Mouse (Mus musculus) neural tube, embryonic 13.5 days (tissue): ENCODE results near the gene Nr5a2. TPM values are rescaled to one million over a fixed set of nuclear protein-coding genes. Genes with fewer than 3 reads are reported as not detected.

ENCODE experiments used
- ATAC-seq: fragments of 200-750 bp; cut with Nextera tagmentation; 2 replicates; pipeline ENCODE4 v1.8.0; 2017; ENCODE audit warnings: low read depth, mild to moderate bottlenecking, moderate TSS enrichment, moderate library complexity
- H3K27ac ChIP-seq: fragments of 300-500 bp; sonication (generic); replicated peaks from 2 replicates; pipeline ENCODE4 v1.5.1; 2015; ENCODE audit warnings: moderate library complexity, mild to moderate bottlenecking, inconsistent platforms
- H3K27me3 ChIP-seq: fragments of 300-500 bp; sonication (generic); 2 replicates; pipeline ENCODE4 v1.6.1; 2015; ENCODE audit warnings: mild to moderate bottlenecking, inconsistent platforms
- H3K36me3 ChIP-seq: fragments of 300-500 bp; sonication (generic); 2 replicates; pipeline ENCODE4 v1.6.1; 2015; ENCODE audit warnings: mild to moderate bottlenecking, inconsistent platforms
- H3K4me1 ChIP-seq: fragments of 300-500 bp; sonication (generic); replicated peaks from 2 replicates; pipeline ENCODE4 v1.6.1; 2015; ENCODE audit warnings: inconsistent platforms
- H3K4me2 ChIP-seq: fragments of 300-500 bp; sonication (generic); 2 replicates; pipeline ENCODE4 v1.6.1; 2015; ENCODE audit warnings: inconsistent platforms, mild to moderate bottlenecking, moderate library complexity
- H3K4me3 ChIP-seq: fragments of 300-500 bp; sonication (generic); 2 replicates; pipeline ENCODE4 v1.5.1; 2015; ENCODE audit warnings: mild to moderate bottlenecking, inconsistent platforms
- H3K9ac ChIP-seq: fragments of 300-500 bp; sonication (generic); 2 replicates; pipeline ENCODE4 v1.6.1; 2015; ENCODE audit warnings: moderate library complexity, mild to moderate bottlenecking, inconsistent platforms
- H3K9me3 ChIP-seq: fragments of 300-500 bp; sonication (generic); 2 replicates; pipeline ENCODE4 v1.6.1; 2016; ENCODE audit warnings: inconsistent platforms
- WGBS: fragments of 180-500 bp; shearing (Covaris S2); methylation state at CpG from one replicate; pipeline ENCODE4 v1.1.7; 2015; 5-methylcytosine and 5-hydroxymethylcytosine counted together
- polyA plus RNA-seq: library from polyadenylated mRNA; unstranded; fragments of >200 nt; fragmentation: Nextera tagmentation; extraction: Ambion mirVana; gene quantifications from 2 replicates; pipeline ENCODE4 v1.2.1, GENCODE M21; 2015

Gene Nr5a2
- polyA plus RNA-seq, 1 experiment from 2014 or later, result 1.5 TPM

- Histone ChIP-seq H3K4me1 (no peaks in the 10 kb centered on the region), H3K36me3 (no peaks in the 10 kb centered on the region), H3K9me3 (no peaks in the 10 kb centered on the region), H3K27me3 (no peaks in the 10 kb centered on the region), H3K27ac (no peak overlapping the region), H3K4me3 (no peak overlapping the region), H3K4me2 (no peak overlapping the region), H3K9ac (no peak overlapping the region)
- ATAC-seq, result no peak
- 67% methylated on average over 9 of the region's 9 CpGs for WGBS
These were observed 32.8 kb downstream of the Nr5a2 start for GRCm38 (mm10) chr1:136927428-136927827.

- Histone ChIP-seq H3K4me2 (no peak overlapping the region), H3K4me3 (no peak overlapping the region), H3K4me1 (no peaks in the 10 kb centered on the region), H3K27ac (no peak overlapping the region), H3K9me3 (no peaks in the 10 kb centered on the region), H3K9ac (no peak overlapping the region), H3K36me3 (no peaks in the 10 kb centered on the region), H3K27me3 (no peaks in the 10 kb centered on the region)
- 24% methylated on average over 3 of the region's 3 CpGs for WGBS
- no peak for ATAC-seq
These were observed 34.2 kb downstream of the Nr5a2 start for GRCm38 (mm10) chr1:136926026-136926425.

- Histone ChIP-seq H3K36me3 (no peaks in the 10 kb centered on the region), H3K4me1 (no peaks in the 10 kb centered on the region)
- WGBS, result 80% methylated on average over 4 of the region's 4 CpGs
These were observed 40.2 kb downstream of the Nr5a2 start for GRCm38 (mm10) chr1:136920089-136920488.

GRCm38 (mm10) chr1:136918791-136919190 is 41.5 kb downstream of the Nr5a2 start:
- 76% methylated on average over 9 of the region's 9 CpGs for WGBS
- Histone ChIP-seq H3K9me3 (no peaks in the 10 kb centered on the region), H3K4me1 (no peaks in the 10 kb centered on the region), H3K27ac (no peak overlapping the region), H3K36me3 (no peaks in the 10 kb centered on the region), H3K4me3 (no peak overlapping the region), H3K4me2 (no peak overlapping the region), H3K9ac (no peak overlapping the region), H3K27me3 (no peaks in the 10 kb centered on the region)
- no peak for ATAC-seq

More at GRCm38 (mm10) chr1:136920089-136920488, 40.2 kb downstream of the Nr5a2 start:
- Histone ChIP-seq H3K9ac (no peak overlapping the region), H3K9me3 (no peaks in the 10 kb centered on the region), H3K4me3 (no peak overlapping the region), H3K27ac (no peak overlapping the region), H3K27me3 (no peaks in the 10 kb centered on the region), H3K4me2 (no peak overlapping the region)
- no peak for ATAC-seq

GRCm38 (mm10) chr1:136915438-136915837 is 44.8 kb downstream of the Nr5a2 start:
- WGBS, result 54% methylated on average over 11 of the region's 11 CpGs
- H3K27ac ChIP-seq, result no peak overlapping the region
- H3K36me3 ChIP-seq, result no peaks in the 10 kb centered on the region
- H3K27me3 ChIP-seq, result no peaks in the 10 kb centered on the region
- no peak for ATAC-seq
- no peaks in the 10 kb centered on the region for H3K9me3 ChIP-seq
- H3K4me2 ChIP-seq, result no peak overlapping the region
- no peaks in the 10 kb centered on the region for H3K4me1 ChIP-seq
- no peak overlapping the region for H3K9ac ChIP-seq
- H3K4me3 ChIP-seq, result no peak overlapping the region

- Histone ChIP-seq H3K4me1 (0 out of 2 replicates have a peak, but pooled peaks cover 4% of the 10 kb centered on the region), H3K4me2 (no peak overlapping the region), H3K4me3 (no peak overlapping the region), H3K27me3 (no peaks in the 10 kb centered on the region), H3K9ac (no peak overlapping the region), H3K9me3 (no peaks in the 10 kb centered on the region), H3K36me3 (no peaks in the 10 kb centered on the region), H3K27ac (no peak overlapping the region)
- ATAC-seq, result peak; percentile 53; the same call in 1 of the 2 replicates
- 54% methylated on average over 10 of the region's 10 CpGs for WGBS
These were observed 48.3 kb downstream of the Nr5a2 start for GRCm38 (mm10) chr1:136911996-136912395.

- H3K4me1 ChIP-seq, result 0 out of 2 replicates have a peak, but pooled peaks cover 4% of the 10 kb centered on the region
- no peak overlapping the region for H3K9ac ChIP-seq
- WGBS, result 80% methylated on average over 2 of the region's 2 CpGs
- H3K9me3 ChIP-seq, result no peaks in the 10 kb centered on the region
- H3K4me2 ChIP-seq, result no peak overlapping the region
- no peak overlapping the region for H3K27ac ChIP-seq
- H3K36me3 ChIP-seq, result no peaks in the 10 kb centered on the region
- no peak overlapping the region for H3K4me3 ChIP-seq
- no peaks in the 10 kb centered on the region for H3K27me3 ChIP-seq
- no peak for ATAC-seq
These were observed 48.7 kb downstream of the Nr5a2 start for GRCm38 (mm10) chr1:136911594-136911860.

- Histone ChIP-seq H3K9me3 (no peaks in the 10 kb centered on the region), H3K4me2 (no peak overlapping the region), H3K27me3 (no peaks in the 10 kb centered on the region), H3K27ac (no peak overlapping the region), H3K4me1 (0 out of 2 replicates have a peak, but pooled peaks cover 4% of the 10 kb centered on the region), H3K9ac (no peak overlapping the region), H3K4me3 (no peak overlapping the region), H3K36me3 (no peaks in the 10 kb centered on the region)
- ATAC-seq, result no peak
- 81% methylated on average over 12 of the region's 12 CpGs for WGBS
These were observed 49.3 kb downstream of the Nr5a2 start for GRCm38 (mm10) chr1:136910741-136911593.

- no peak for ATAC-seq
- Histone ChIP-seq H3K4me3 (no peak overlapping the region), H3K4me1 (0 out of 2 replicates have a peak, but pooled peaks cover 4% of the 10 kb centered on the region), H3K27ac (no peak overlapping the region), H3K9me3 (no peaks in the 10 kb centered on the region), H3K9ac (no peak overlapping the region), H3K27me3 (no peaks in the 10 kb centered on the region), H3K36me3 (no peaks in the 10 kb centered on the region), H3K4me2 (no peak overlapping the region)
- 87% methylated on average over 12 of the region's 12 CpGs for WGBS
These were observed 50.1 kb downstream of the Nr5a2 start for GRCm38 (mm10) chr1:136910144-136910543.

- Histone ChIP-seq H3K36me3 (no peaks in the 10 kb centered on the region), H3K27me3 (no peaks in the 10 kb centered on the region), H3K9me3 (no peaks in the 10 kb centered on the region), H3K4me3 (no peak overlapping the region), H3K27ac (no peak overlapping the region), H3K9ac (no peak overlapping the region), H3K4me2 (no peak overlapping the region), H3K4me1 (0 out of 2 replicates have a peak, but pooled peaks cover 4% of the 10 kb centered on the region)
- WGBS, result 72% methylated on average over 6 of the region's 6 CpGs
- ATAC-seq, result no peak
These were observed 50.7 kb downstream of the Nr5a2 start for GRCm38 (mm10) chr1:136909494-136910037.

- 0 out of 2 replicates have a peak, but pooled peaks cover 4% of the 10 kb centered on the region for H3K4me1 ChIP-seq
- WGBS, result 91% methylated on average over 4 of the region's 4 CpGs
- H3K9me3 ChIP-seq, result no peaks in the 10 kb centered on the region
- no peak overlapping the region for H3K27ac ChIP-seq
- no peak overlapping the region for H3K9ac ChIP-seq
- H3K27me3 ChIP-seq, result no peaks in the 10 kb centered on the region
- H3K36me3 ChIP-seq, result no peaks in the 10 kb centered on the region
- ATAC-seq, result no peak
- no peak overlapping the region for H3K4me2 ChIP-seq
- H3K4me3 ChIP-seq, result no peak overlapping the region
These were observed 62.1 kb downstream of the Nr5a2 start for GRCm38 (mm10) chr1:136898130-136898529.

GRCm38 (mm10) chr1:136896351-136896750 is 63.9 kb downstream of the Nr5a2 start:
- no peak for ATAC-seq
- Histone ChIP-seq H3K4me3 (no peak overlapping the region), H3K36me3 (no peaks in the 10 kb centered on the region), H3K9me3 (no peaks in the 10 kb centered on the region), H3K27ac (no peak overlapping the region), H3K4me2 (no peak overlapping the region), H3K4me1 (0 out of 2 replicates have a peak, but pooled peaks cover 4% of the 10 kb centered on the region), H3K9ac (no peak overlapping the region), H3K27me3 (no peaks in the 10 kb centered on the region; the same call in 1 of the 2 replicates)
- WGBS, result 26% methylated on average over 6 of the region's 6 CpGs
